Comparison of ENCODE assay signal across 25 mouse cellular contexts in the genomic region with DNA sequence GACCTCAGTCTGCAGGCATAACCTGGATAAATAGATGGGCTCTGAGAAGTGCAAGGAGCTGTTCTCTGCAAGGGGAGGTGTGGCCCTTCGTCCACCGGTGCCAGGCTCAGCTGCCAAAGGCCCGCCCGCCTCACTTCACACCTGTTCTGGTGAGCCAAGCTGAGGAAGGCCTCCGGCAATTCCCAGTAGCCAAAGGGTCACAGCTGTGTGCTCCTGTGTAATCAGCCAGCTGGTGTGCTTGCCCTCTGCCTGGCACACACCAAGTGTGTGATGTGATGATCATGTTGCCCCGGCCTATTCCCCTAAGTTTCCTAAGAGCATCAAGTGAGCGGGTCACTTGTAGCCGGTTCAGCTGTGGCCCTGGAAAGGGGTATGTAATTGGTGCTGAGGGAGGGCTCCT.
DNase-seq lines count a peak whose midpoint lies in the region; ATAC-seq and TF ChIP-seq lines count a peak whose summit lies in the region.
"Had no signal": no experiment of that assay in that cellular context is flagged by ENCODE, and none has a peak within 500 bp of the region (broad histone marks: within the 10 kb centered on the region; RNA-seq: fewer than 3 reads in every experiment).

No protein-coding gene starts in this region.

- DNase-seq in embryonic facial prominence, embryonic 10.5 days (ENCODE audit: low spot score), result no peak
- no peak for DNase-seq in heart, adult 9 months (ENCODE audit: low spot score in 2 of 2)
- DNase-seq in embryonic facial prominence, embryonic 14.5 days (ENCODE audit: low spot score), result peak; percentile 67
- DNase-seq in limb, embryonic 14.5 days (ENCODE audit: low spot score), result peak; percentile 56
- DNase-seq in testis, postnatal 10 days (ENCODE audit: low spot score), result no peak
- DNase-seq: adrenal gland, adult 8-10 months; adrenal gland, postnatal 36 days; B cell, adult 2 months; cerebellum, adult 2 months; cerebellum, postnatal 10 days; embryo, embryonic 11 days; heart, adult 18-20 months; heart, postnatal 4 days had no signal

- no peak for TF ChIP-seq POLR2A in limb, embryonic 14.5 days (IDR thresholded peaks at IDR 0.05; ENCODE audit: borderline replicate concordance, extremely low read depth, insufficient read depth, insufficient read length)

- ATAC-seq in embryonic facial prominence, embryonic 12.5 days (ENCODE audit: insufficient number of reproducible peaks, insufficient read depth, low FRiP score, low TSS enrichment), result 0 out of 2 replicates have a peak, but pooled peaks have one; percentile 35
- ATAC-seq in heart, embryonic 11.5 days (replicated peaks; ENCODE audit: insufficient number of reproducible peaks, low FRiP score, low TSS enrichment), result 0 out of 2 replicates have a peak, but pooled peaks have one; percentile 15
- ATAC-seq in embryonic facial prominence, embryonic 14.5 days (ENCODE audit: low read depth), result peak; percentile 32; the same call in 1 of the 2 replicates
- no peak for ATAC-seq in limb, embryonic 14.5 days (ENCODE audit: low FRiP score, low read depth)
- no peak for ATAC-seq in erythroblast, adult 5-6 weeks (replicated peaks; ENCODE audit: low FRiP score, poor library complexity, severe bottlenecking)
- ATAC-seq: CD4-positive, CD25-positive, alpha-beta regulatory T cell, adult 4 months; forebrain, embryonic 15.5 days; hindbrain, embryonic 16.5 days; inflammation-experienced regulatory T-cells, adult 6 months; intestine, postnatal 0 days had no signal

- no peak overlapping the region for H3K4me3 ChIP-seq in embryonic facial prominence, embryonic 12.5 days
- H3K4me3 ChIP-seq in embryonic facial prominence, embryonic 10.5 days, result no peak overlapping the region
- H3K4me3 ChIP-seq in heart, embryonic 11.5 days (ENCODE audit: low read depth, low read length), result no peak overlapping the region
- no peak overlapping the region for H3K4me3 ChIP-seq in embryonic facial prominence, embryonic 14.5 days (ENCODE audit: low read depth, low read length)
- H3K4me3 ChIP-seq in limb, embryonic 14.5 days (replicated peaks; ENCODE audit: low read length), result no peak overlapping the region
- H3K4me3 ChIP-seq: embryonic facial prominence, embryonic 13.5 days; forebrain, embryonic 15.5 days; heart, embryonic 12.5 days; hindbrain, embryonic 12.5 days had no signal

- 94% methylated on average over 8 of the region's 8 CpGs for WGBS in embryonic facial prominence, embryonic 12.5 days
- WGBS in embryonic facial prominence, embryonic 10.5 days, result 92% methylated on average over 8 of the region's 8 CpGs
- 91% methylated on average over 8 of the region's 8 CpGs for WGBS in heart, embryonic 11.5 days (ENCODE audit: insufficient replicate concordance)
- WGBS in embryonic facial prominence, embryonic 14.5 days, result 78% methylated on average over 7 of the region's 8 CpGs
- WGBS in limb, embryonic 14.5 days, result 68% methylated on average over 8 of the region's 8 CpGs

- H3K36me3 ChIP-seq in embryonic facial prominence, embryonic 12.5 days, result peaks cover 84% of the 10 kb centered on the region
- peaks cover 98% of the 10 kb centered on the region for H3K36me3 ChIP-seq in embryonic facial prominence, embryonic 10.5 days (replicated peaks)
- peaks cover 34% of the 10 kb centered on the region for H3K36me3 ChIP-seq in heart, embryonic 11.5 days (ENCODE audit: control insufficient read depth, insufficient read depth, low read length)
- peaks cover 84% of the 10 kb centered on the region for H3K36me3 ChIP-seq in embryonic facial prominence, embryonic 14.5 days (ENCODE audit: control insufficient read depth, insufficient read depth, low read length)
- peaks cover 83% of the 10 kb centered on the region for H3K36me3 ChIP-seq in limb, embryonic 14.5 days (ENCODE audit: control insufficient read depth, insufficient read depth, low read length)

- H3K4me1 ChIP-seq in embryonic facial prominence, embryonic 12.5 days, result peaks cover 9% of the 10 kb centered on the region; the same call in 1 of the 2 replicates
- no peaks in the 10 kb centered on the region for H3K4me1 ChIP-seq in embryonic facial prominence, embryonic 10.5 days
- H3K4me1 ChIP-seq in heart, embryonic 11.5 days (ENCODE audit: control insufficient read depth, insufficient read depth, low read length), result peaks cover 4% of the 10 kb centered on the region; the same call in 1 of the 2 replicates
- no peaks in the 10 kb centered on the region for H3K4me1 ChIP-seq in embryonic facial prominence, embryonic 14.5 days (ENCODE audit: control insufficient read depth, insufficient read depth, low read length)
- H3K4me1 ChIP-seq in limb, embryonic 14.5 days (ENCODE audit: control insufficient read depth, insufficient read depth, low read length), result peaks cover 4% of the 10 kb centered on the region; the same call in 1 of the 2 replicates
- H3K4me1 ChIP-seq: hindbrain, embryonic 12.5 days had no signal

- H3K4me2 ChIP-seq in embryonic facial prominence, embryonic 12.5 days (replicated peaks), result no peak overlapping the region
- no peak overlapping the region for H3K4me2 ChIP-seq in heart, embryonic 11.5 days
- no peak overlapping the region for H3K4me2 ChIP-seq in embryonic facial prominence, embryonic 14.5 days (ENCODE audit: low read depth, low read length)
- no peak overlapping the region for H3K4me2 ChIP-seq in limb, embryonic 14.5 days (replicated peaks; ENCODE audit: low read depth, low read length, severe bottlenecking)
- H3K4me2 ChIP-seq: embryonic facial prominence, embryonic 13.5 days; forebrain, embryonic 15.5 days; heart, embryonic 12.5 days; hindbrain, embryonic 12.5 days had no signal

- no peaks in the 10 kb centered on the region for H3K27me3 ChIP-seq in embryonic facial prominence, embryonic 12.5 days
- no peaks in the 10 kb centered on the region for H3K27me3 ChIP-seq in embryonic facial prominence, embryonic 10.5 days (replicated peaks; ENCODE audit: low read depth, poor library complexity, severe bottlenecking)
- H3K27me3 ChIP-seq in heart, embryonic 11.5 days (ENCODE audit: control insufficient read depth, insufficient read depth, low read length), result no peaks in the 10 kb centered on the region
- no peaks in the 10 kb centered on the region for H3K27me3 ChIP-seq in embryonic facial prominence, embryonic 14.5 days (replicated peaks; ENCODE audit: control insufficient read depth, insufficient read depth, low read length)
- H3K27me3 ChIP-seq in limb, embryonic 14.5 days (ENCODE audit: control insufficient read depth, insufficient read depth, low read length), result no peaks in the 10 kb centered on the region
- H3K27me3 ChIP-seq: embryonic facial prominence, embryonic 13.5 days; forebrain, embryonic 15.5 days; heart, embryonic 12.5 days; hindbrain, embryonic 12.5 days had no signal

- no peak overlapping the region for H3K27ac ChIP-seq in embryonic facial prominence, embryonic 12.5 days
- no peak overlapping the region for H3K27ac ChIP-seq in embryonic facial prominence, embryonic 10.5 days (replicated peaks)
- no peak overlapping the region for H3K27ac ChIP-seq in heart, embryonic 11.5 days (ENCODE audit: low read depth, low read length)
- H3K27ac ChIP-seq in embryonic facial prominence, embryonic 14.5 days (replicated peaks; ENCODE audit: low read depth, low read length), result no peak overlapping the region
- H3K27ac ChIP-seq in limb, embryonic 14.5 days (replicated peaks; ENCODE audit: low read depth, low read length), result no peak overlapping the region
- H3K27ac ChIP-seq: embryonic facial prominence, embryonic 13.5 days; forebrain, embryonic 15.5 days; hindbrain, embryonic 12.5 days had no signal

- no peak overlapping the region for H3K9ac ChIP-seq in embryonic facial prominence, embryonic 12.5 days
- no peak overlapping the region for H3K9ac ChIP-seq in heart, embryonic 11.5 days (ENCODE audit: low read depth, low read length)
- no peak overlapping the region for H3K9ac ChIP-seq in embryonic facial prominence, embryonic 14.5 days (ENCODE audit: low read depth, low read length)
- H3K9ac ChIP-seq in limb, embryonic 14.5 days (ENCODE audit: low read depth, low read length, severe bottlenecking), result no peak overlapping the region
- H3K9ac ChIP-seq: embryonic facial prominence, embryonic 13.5 days; forebrain, embryonic 15.5 days; heart, embryonic 12.5 days; hindbrain, embryonic 12.5 days had no signal

- H3K9me3 ChIP-seq in embryonic facial prominence, embryonic 12.5 days, result no peaks in the 10 kb centered on the region
- no peaks in the 10 kb centered on the region for H3K9me3 ChIP-seq in embryonic facial prominence, embryonic 10.5 days
- H3K9me3 ChIP-seq in heart, embryonic 11.5 days (replicated peaks; ENCODE audit: control insufficient read depth, low read length), result no peaks in the 10 kb centered on the region
- no peaks in the 10 kb centered on the region for H3K9me3 ChIP-seq in embryonic facial prominence, embryonic 14.5 days (ENCODE audit: control insufficient read depth, low read length)
- H3K9me3 ChIP-seq in limb, embryonic 14.5 days (ENCODE audit: control insufficient read depth, low read length), result no peaks in the 10 kb centered on the region
- H3K9me3 ChIP-seq: embryonic facial prominence, embryonic 13.5 days; forebrain, embryonic 15.5 days; G1E; heart, embryonic 12.5 days; hindbrain, embryonic 12.5 days had no signal

Comparison
In these comparisons a context has a peak if more than half of its experiments do, and no peak if none do; other contexts are left out.
1. DNase-seq: peak in embryonic facial prominence, embryonic 14.5 days (single experiment) and limb, embryonic 14.5 days (single experiment); none in embryonic facial prominence, embryonic 10.5 days (single experiment), heart, adult 9 months (0 of 2) and testis, postnatal 10 days (single experiment).
2. ATAC-seq: peak in embryonic facial prominence, embryonic 12.5 days (single experiment), heart, embryonic 11.5 days (single experiment) and embryonic facial prominence, embryonic 14.5 days (single experiment); none in limb, embryonic 14.5 days (single experiment) and erythroblast, adult 5-6 weeks (single experiment).